Mouse (Mus musculus) regulatory T cell (primary cell): ENCODE results near the gene Gpx2.
"Not testable (repeated sequence)": the region's sequence is repeated elsewhere in the genome, so short reads cannot be mapped to it uniquely, and the experiment has no call there.

Experiments used
- in situ Hi-C: fragments of 300-600 bp; cut with MboI, MseI; formaldehyde crosslinking; loops from one replicate; pipeline ENCODE4 v1.15.1; 2025; ENCODE audit warnings: high pct_unique_total_duplicates

The Gpx2 gene

DNA sequence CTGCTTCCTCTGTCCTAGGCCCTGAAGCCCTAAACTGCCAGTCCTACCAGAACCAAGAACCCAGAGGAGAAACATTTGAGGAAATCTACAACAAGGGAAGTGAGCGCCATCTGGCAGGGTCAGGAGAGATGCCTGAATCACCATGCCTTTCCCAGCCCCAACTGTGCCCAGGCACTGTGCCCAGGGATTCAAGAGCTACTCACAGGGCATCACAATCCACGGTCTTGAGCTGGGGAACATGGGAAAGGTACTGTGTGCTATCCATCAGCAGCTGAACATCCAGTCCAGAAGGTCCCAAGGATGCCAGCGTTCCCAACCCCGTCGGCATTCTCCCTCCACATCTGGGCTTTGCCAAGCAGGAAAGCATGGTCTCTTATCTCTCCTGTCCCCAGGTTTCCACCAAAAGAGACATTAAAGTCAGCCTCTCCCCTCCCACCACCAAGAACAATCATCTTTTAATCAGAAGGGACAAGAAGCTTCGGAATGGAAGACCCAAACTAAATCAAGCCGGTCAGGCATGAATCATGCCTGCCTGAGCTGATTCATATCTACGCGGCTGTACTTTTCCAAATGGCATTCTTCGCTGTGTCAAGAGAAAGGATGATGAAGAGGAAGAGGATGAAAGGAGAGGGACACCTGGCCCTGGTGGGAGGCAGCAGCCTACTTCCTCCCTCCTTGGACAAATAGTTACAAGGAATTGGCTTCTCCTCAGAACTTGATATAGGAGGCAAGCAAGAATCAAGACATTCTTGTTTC lies 9.9 kb upstream of the Gpx2 start:
- in situ Hi-C loops = no loop called here

DNA sequence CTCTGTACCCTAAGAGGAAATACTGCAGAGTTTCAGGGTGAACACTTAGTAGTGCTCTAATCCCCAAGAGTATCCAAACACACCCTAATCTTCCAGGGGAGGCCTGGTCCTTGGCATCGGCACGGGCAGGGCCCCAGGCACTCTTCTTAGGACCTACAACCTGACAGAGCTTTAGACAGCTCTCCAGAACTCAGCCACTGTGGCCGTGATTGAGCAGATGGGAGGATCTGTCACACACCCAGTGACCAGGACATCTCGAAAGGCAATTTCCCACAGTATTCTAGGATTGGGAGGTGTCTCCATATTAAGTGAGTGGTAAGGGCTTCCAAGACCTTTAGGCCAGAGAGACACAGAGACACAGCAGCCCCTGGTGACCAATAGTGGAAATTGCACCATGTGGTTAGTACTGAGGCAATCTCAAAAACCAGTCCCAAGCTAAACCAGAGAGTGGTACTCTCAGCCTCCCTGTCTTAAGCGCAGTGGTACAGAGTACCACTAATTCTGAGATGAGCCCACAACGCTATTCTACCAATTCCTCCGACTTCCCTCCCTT lies 8.4 kb upstream of the Gpx2 start:
- in situ Hi-C loops = no loop called here

DNA sequence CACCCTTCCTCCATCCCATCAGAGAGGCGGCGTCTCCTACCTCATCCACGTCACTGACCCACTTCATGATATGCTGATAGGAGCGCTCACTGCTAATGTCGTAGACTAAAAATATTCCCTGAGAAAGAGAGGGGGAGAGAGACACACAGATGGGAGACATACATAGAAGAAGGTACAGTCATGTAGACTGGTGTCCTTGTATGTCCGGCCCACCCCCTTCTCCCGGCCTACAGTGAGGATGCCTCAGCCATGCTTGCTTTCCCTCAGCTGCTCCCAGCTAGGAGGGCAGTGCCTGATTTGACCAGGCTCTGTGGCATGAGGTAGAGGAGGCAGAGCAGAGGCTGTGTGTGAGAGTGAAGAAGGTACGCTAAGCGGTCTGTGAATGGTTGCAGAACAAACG lies 7.7 kb upstream of the Gpx2 start:
- in situ Hi-C loops = no loop called here

DNA sequence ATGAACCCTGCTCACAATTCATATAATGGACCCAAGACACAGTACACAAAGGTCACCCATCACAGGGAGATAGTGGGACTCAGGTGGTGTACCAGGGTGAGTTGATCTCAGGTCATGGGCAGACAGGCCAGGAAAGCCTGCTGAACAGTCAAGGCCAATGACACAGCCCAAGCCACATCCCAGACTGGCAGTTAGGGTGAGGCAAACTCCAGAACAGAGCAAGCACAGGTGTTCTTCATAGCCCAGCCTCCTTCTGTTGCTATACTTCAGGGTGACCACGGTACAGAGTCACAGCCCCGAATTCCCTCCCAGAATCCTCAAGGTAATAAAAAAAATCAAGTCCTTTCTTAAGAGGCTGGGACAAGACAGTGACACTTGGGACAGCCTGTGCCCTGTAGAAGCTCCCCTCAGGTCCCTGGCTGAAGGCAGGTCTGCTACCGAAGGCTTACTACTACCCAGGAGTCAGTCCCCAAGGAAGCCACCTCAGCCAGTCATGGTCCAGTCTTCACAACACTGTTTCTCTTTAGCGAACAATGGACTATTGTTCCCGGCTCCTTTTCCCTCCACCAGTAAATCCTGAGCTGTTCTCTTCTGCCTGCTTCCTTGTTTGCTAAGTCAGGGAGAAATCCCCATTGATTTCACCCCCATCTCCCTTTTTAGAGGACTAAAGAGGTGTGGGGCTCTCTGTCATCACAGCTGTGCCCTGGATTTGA lies 2.8 kb upstream of the Gpx2 start:
- in situ Hi-C loops = no loop called here

DNA sequence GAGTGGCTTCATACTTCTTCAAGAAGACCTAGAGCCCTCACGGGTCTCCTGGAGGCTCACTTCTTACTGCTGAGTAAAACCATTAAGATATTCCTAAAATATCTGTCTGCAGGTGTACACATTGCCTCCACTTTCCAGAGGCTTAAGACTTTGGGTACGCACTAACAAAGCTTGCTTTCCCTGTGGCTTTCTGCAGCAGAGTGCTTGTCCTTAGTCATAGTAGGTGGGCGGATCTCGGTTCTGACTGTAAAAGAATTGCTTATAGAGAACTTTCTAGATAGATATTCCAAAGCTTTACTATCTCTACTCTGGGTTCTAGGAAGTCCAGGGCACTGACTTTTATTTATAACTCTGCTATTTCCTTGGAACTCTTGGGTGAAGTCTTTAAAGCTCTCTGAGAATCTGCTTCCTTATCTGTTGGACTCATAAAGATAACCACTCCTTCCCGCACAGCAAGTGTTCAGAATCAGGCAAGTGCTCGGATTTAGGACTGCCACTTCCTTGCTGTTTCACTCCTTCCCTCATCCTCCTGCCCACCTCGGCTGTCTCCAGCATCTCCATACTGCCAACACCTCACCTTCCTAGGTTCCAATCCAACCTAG lies 1.7 kb upstream of the Gpx2 start:
- in situ Hi-C loops = no loop called here

DNA sequence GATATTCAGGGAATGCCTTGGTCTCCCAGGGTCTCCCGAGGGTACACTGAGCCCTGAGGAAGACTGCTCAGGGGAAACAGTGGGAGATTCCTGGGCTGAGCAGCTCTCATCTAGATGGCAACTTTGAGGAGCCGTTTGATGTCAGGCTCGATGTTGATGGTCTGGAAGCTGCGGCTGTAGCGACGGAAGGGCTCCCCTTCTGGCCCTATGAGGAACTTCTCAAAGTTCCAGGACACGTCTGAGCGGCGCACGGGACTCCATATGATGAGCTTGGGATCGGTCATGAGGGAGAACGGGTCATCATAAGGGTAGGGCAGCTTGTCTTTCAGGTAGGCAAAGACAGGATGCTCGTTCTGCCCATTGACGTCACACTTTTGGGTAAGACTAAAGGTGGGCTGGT lies 2.8 kb downstream of the Gpx2 start:
- in situ Hi-C loops = not testable (repeated sequence)

DNA sequence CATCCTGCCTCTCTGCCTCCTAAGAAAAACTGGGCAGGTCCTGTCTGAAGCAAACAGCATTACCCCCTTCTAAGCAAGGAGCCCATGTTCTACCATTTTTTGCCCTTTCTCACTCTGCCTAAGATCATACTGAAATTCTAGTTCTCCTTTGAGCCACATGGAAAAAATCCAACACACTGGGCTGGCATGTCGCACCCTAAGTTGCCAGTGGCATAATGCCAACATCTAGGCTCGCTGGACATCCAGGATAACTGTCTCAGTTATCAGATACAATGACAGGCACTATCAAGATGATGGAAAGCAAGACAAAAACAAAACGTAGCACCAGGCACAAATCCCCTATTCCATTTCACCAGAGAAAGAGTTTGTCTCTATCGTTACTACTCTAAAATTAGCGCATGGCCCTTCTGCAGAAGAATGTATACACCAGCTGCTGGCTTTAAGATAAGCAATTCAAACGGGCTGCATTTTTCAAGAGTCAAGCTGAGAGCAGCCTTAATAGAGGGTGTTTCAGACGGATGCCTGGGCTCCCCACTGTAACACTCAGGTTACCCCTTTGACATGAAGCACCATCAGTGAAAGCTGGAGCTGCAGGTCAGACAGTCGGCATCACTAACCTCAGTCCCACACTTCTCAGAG lies 4.8 kb downstream of the Gpx2 start:
- in situ Hi-C loops = no loop called here

DNA sequence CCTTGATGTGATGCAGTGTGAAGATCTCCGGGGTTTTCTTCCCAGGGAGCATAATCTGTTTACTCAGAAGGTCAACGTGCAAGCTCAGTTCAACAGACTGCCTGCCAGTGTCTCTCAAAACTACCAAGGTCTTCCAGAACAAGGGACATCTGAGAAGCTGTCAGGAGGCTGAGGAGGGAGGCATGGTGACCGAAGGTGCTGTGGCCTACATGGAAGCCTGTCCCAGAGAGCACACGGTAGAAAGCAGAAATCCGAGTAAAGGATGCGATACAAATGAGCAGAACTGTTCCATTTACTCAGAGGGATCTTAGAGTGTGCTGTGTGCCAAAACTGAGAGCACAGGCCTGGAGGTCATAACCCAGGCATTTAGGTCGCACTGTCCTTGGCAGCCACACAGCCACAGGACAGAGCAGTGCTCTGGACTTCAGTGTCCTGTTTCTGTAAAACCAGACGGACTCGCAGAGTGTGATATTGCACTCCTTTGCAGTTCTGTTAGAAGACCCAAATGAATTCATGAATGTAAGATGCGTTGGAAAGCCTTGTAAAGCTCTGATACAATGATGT lies 11.2 kb downstream of the Gpx2 start:
- in situ Hi-C loops = no loop called here

DNA sequence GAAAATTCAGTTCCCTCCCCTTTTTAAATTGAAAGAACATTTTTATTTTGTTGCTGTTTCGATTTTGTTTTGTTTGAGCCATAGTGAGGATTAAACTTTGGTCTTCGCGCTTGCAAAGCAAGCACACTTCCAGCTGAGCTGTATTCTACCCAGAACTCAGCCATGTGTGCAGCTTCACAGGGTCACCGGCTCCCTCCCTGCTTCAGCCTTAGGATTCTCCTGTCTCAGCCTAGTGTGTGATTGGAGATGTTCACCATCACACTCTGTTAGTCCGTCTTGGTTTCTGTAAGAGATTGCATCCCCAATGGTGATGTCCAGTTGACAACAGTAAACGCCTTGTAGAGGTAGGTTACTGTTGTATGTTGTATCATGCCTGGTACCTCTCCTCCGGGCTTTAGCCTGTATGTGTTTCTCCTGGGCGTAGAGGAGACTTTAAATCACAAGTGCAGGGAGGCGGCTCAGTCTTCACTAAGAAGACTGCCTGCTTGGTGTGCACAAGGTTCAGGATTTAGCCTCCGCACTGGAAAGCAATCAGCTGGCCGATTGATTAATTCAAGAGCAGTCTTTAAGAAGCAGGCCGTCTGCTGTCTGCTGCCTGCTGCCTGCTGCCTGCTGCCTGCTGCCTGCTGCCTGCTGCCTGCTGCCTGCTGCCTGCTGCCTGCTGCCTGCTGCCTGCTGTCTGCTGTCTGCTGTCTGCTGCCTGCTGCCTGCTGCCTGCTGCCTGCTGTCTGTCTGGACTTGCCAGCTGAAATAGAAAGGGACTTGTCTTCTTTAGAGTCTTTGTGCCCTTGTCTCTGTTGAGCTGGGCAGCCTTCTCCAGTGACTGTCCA lies 14.5 kb downstream of the Gpx2 start:
- in situ Hi-C loops = no loop called here

DNA sequence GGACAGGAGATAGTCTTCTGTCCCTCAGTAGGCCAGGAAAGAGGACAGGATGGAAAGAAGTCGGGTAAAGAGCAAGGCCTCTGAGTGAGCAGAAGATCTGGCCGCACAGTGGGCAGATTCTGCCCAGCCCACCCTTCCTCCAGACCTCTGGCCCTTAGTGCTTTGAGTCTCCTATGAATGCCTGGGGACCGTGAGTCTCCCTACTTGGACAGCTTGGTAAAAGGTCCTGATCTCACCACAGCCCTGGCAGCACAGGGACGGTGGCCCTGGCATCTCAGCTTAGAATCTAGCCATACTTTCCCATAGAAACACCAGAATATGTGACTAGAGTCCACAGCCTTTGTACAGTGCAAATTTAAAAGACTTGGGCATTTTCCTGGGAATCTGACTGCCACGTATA lies 15.4 kb downstream of the Gpx2 start:
- in situ Hi-C loops = no loop called here

DNA sequence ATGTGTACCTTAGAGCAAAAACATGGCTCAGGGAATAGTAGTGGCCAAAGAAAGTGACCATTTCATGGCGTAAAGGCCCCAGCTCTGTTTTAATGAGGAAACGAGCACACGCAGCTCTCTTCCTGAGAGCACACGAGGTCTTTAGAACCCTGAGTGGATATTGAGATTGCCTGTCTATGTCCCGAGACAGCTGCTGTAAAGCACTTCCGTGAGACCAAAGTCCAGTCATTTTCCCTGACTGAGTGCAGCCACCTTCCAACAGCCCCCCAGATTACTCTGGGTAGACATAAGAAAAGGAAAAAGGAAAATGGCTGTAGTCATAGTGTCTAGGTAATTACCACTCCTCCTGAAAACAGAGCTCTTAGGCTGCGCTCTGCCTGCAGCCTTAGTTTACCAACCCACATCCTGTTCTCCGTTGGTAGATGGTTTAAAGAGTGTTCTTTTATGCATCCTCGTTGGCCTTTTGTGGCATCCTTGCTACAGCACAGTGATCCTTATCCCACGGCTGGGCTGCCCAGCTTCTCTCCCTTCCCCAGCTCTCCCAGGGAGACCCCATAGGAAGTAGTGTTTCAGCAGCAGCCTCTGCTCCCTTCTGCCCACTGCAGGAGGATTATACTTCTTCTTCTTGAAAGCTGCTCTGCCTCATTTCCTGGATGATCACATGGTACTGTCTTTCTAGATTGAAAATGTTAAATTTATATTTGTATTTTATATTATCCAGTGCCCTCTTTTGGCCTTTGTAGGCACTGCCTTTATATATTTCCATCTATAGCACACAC lies 16.9 kb downstream of the Gpx2 start:
- in situ Hi-C loops = no loop called here

DNA sequence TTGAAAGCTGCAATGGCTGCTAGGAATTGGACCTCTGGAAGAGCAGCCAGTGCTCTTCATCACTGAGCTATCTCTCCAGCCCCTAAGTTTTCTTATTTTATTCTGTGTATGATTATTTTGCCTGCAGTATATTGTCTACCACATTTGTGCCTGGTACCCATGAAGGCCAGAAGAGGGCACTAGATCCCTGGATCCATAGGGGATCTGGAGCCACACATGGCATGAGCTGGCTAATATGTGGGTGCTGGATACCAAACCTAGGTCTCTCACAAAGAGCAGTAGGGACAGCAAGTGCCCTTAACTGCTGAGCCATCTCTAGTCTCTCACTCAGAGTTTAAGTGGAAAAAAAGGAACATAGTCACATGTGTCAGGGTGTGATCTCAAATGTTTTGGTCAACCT lies 17.5 kb downstream of the Gpx2 start:
- in situ Hi-C loops = no loop called here

DNA sequence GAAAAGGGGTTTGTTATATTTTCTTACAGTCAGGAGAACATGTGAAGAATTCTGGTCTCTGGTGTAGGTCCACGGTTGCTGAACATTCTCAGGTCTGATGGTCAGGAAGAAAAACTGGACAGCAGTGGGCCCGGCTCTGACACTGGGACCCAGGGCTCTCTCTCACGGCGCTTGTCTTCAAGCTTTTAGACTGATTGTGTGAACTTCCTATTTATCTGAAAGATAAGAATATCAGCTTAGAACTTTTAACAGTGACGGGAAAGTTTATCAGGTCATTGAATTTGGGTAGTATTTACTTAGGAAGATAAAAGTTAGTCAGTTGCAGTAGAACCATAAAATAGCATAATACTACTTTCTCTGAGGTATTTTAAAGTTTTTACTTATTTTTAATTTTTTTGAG lies 18.5 kb downstream of the Gpx2 start:
- in situ Hi-C loops = no loop called here

DNA sequence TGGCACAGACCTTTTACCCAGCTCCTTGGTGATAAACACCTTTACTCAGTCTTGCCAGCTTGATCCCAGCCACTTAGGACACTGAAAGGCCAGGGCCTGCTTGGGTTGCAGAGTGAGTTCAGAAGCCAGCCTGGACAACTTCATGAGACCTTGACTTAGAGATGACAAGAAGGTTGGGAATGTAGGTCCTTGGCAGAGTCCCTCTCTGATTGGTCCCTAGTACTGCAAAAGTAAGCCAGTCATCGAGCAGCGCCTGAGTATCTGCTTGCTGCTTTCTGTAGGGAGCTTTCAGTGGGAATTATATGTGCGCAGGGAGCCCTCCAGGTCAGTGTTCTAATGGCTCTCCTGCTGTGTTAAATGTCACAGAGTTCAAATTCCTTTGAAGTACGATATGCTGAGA lies 20.2 kb downstream of the Gpx2 start:
- in situ Hi-C loops = no loop called here

DNA sequence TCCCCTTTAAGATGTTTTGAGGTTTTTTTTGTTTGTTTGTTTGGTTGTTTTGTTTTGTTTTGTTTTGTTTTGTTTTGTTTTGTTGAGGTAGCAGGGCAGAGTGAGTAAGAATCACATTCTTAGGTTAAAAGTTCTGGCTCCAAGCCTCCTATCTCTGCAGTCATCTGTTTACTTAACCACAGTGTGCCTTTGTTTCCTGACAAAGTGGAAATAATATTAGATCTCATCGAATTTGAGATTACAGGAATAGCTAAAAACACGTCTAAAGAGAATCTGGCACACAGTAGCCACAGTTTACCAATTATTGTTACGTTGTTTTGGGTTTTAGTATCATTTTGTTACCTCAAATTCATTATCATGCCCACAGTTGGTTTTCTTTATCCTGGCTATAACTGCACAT lies 20.7 kb downstream of the Gpx2 start:
- in situ Hi-C loops = no loop called here

DNA sequence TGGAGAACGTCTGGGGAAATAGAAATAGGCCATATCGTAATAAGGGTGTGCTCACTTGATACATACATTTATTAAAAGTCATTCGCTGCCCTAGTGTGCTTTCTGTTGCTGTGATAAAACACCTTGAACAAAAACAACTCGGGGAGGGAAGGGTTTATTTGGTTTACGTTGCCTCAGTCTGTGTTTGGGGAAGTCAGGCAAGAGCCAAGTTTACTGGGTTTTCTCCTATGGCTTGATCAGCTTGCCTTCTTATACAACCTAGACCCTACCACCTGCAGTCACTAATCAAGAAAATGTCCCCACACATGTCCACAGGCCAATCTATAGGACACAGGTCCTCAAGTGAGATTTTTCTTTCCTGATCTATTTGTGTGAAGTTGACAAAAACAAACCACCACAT lies 23.8 kb downstream of the Gpx2 start:
- in situ Hi-C loops = no loop called here

DNA sequence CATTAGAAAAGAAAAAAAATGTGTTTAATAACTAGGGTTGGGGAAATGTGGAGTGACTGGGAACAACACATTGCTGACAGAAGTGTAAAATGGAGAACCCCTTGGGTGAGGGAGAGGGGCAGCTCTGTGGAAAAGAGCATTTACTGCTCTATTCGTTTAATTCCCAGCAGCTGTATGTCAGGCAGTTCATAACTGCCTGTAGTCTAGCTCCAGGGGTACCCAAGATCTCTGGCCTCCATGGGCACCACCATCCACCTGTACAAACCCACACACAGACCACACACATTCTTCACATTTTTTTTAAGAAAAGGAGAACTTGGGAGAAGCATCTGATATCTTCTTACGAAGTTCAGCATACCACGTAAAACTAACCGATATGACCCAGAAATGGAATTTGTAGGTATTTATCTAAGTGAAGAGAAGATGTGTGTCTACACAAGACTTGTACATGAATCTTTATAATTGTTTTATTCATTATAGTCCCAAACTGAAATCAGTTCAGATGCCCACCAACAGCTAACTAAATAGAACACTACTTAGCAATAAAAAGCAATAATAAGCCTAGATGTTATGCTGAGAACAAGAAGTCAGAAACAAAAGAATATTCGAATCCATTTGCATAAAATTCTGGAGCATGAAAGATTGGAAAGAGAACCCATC lies 24.4 kb downstream of the Gpx2 start:
- in situ Hi-C loops = no loop called here

DNA sequence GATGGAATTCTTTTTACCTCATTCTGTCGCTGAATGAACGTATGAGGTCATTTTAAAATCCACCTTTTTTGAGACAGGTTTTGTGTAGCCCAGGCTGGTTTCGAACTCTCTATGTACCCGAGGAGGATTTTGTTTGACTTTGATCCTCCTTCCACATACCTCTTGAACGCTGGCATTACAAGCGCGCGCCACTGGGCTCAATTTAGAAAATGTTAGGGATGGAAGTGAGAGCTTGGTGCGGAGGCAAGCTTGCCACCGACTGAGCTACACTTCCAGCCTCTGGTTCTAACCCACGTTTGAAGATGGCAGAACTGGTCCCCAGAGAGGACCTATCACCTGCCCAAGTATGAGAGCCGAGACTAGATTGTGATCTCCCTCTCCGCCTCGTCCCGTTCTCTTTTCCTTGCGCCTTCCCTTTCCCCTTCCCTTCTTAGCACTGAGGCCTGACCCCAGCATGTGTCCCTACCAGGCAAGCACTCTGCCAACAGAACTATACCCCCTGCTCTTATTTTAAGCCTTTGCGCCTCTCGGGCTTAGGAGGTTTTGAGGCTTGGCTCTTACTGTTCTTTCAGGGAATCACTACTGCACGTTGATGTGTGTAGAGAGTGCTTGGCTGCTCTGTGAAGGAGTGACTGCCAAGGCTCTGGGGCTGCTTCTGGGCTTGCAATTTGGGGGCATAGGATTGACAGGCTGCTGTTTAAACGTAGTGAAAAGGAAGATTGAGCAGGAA lies 29.3 kb downstream of the Gpx2 start:
- in situ Hi-C loops = no loop called here

DNA sequence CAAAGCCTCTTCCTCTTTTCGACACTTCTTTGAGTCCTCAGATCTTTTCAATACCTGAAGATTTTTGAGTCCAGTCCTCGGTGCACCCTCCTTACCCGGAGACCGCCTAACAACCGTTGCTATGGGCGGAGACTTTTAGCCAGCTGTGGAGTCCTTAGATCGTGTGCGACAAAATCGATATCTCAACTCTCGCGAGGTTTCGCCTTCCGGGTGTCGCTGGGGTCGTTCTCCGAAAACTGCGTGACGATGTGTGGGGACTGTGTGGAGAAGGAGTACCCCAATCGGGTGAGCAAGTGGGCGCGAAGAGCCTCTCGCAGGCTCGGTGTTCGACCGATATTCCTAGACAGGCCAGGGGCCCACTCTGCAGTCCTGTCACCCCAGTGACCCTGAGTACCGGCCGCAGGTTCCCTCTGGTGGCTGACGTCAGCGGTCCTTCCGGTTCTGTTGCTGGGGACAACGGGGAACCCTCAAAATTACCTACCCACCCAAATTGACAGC lies 30.0 kb downstream of the Gpx2 start, which contains the start of the genes Churc1 and Fntb:
Churc1 (plus strand) TSS at position 185 of the 498 bp plus-strand sequence.
Fntb (plus strand) TSS at position 236 of the 498 bp plus-strand sequence.
- in situ Hi-C loops = no loop called here
